Mouse (Mus musculus): ENCODE data around the gene Cenpb. TPM values are rescaled to one million over a fixed set of nuclear protein-coding genes. Genes with fewer than 3 reads are reported as not detected.

Gene Cenpb
- total RNA-seq, 2 experiments from 2014 or later = 89.7 to 97.4 TPM

GRCm38 (mm10) chr2:131143007-131143780, 36.7 kb downstream of the Cenpb start:
- DNase-seq (ENCODE audit: low spot score in 2 of 2) = no peak
- intact Hi-C loops (cut with DNase I) = no loop called here

- intact Hi-C loops (cut with DNase I) = no loop called here
- DNase-seq (ENCODE audit: low spot score in 2 of 2) = peak; percentile 54 to 55
Observed at GRCm38 (mm10) chr2:131142592-131142991, 37.3 kb downstream of the Cenpb start.

- no peak for DNase-seq (ENCODE audit: low spot score in 2 of 2)
Observed at GRCm38 (mm10) chr2:131141336-131141986, 38.4 kb downstream of the Cenpb start.

GRCm38 (mm10) chr2:131140533-131140905, 39.3 kb downstream of the Cenpb start:
- no peak for DNase-seq (ENCODE audit: low spot score in 2 of 2)
- intact Hi-C loops (cut with DNase I) = no loop called here

More at GRCm38 (mm10) chr2:131141336-131141986, 38.4 kb downstream of the Cenpb start:
- intact Hi-C loops (cut with DNase I) = no loop called here

GRCm38 (mm10) chr2:131139886-131140532, 39.9 kb downstream of the Cenpb start:
- intact Hi-C loops (cut with DNase I) = no loop called here
- no peak for DNase-seq (ENCODE audit: low spot score in 2 of 2)

DNA sequence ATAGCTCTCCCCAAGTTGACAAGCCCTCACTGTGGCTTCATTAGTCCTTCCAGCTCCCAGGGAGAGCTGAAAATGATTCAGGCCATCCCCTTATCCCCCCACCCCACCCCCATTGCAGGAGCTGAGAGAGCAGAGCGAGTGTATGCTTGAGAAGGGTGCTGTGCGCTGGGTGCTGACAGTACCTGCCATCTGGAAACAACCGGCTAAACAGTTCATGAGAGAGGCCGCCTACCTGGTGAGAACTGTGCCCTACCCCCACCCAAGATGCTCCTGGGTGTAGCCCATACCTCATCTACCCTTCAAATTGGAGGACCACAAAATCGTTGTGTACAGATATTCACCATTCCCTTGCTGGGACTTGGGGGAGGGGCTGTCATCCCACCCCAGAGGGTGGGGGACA, 40.6 kb downstream of the Cenpb start:
- DNase-seq (ENCODE audit: low spot score in 2 of 2) = no peak
- intact Hi-C loops (cut with DNase I) = no loop called here

DNA sequence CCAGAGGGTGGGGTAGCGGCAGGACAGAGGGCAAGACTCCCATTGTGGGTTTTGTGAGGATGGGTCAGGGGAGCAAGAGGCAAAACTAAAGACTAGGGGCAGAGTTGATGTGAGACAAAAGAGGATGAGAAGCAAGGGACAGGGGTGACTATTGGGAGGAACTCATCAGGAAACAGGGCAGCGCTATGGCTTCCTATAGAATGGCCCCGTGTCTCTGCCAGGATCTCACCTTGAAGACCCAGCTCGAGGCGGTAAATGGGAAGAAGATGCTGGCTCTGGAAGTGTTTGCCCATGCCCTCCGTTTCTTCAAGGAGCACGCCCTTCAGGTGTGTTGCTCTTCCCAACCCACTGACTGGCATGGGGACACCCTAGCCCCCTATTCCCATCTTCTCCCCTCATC, 41.1 kb downstream of the Cenpb start:
- intact Hi-C loops (cut with DNase I) = no loop called here
- no peak for DNase-seq (ENCODE audit: low spot score in 2 of 2)

- DNase-seq (ENCODE audit: low spot score in 2 of 2) = no peak
Observed at GRCm38 (mm10) chr2:131138296-131138695, 41.6 kb downstream of the Cenpb start.

GRCm38 (mm10) chr2:131135521-131136139, 44.2 kb downstream of the Cenpb start:
- DNase-seq (ENCODE audit: low spot score in 2 of 2) = peak in 1 of 2 experiments; percentile 1
- intact Hi-C loops (cut with DNase I) = no loop called here

More at GRCm38 (mm10) chr2:131138296-131138695, 41.6 kb downstream of the Cenpb start:
- intact Hi-C loops (cut with DNase I) = no loop called here

DNA sequence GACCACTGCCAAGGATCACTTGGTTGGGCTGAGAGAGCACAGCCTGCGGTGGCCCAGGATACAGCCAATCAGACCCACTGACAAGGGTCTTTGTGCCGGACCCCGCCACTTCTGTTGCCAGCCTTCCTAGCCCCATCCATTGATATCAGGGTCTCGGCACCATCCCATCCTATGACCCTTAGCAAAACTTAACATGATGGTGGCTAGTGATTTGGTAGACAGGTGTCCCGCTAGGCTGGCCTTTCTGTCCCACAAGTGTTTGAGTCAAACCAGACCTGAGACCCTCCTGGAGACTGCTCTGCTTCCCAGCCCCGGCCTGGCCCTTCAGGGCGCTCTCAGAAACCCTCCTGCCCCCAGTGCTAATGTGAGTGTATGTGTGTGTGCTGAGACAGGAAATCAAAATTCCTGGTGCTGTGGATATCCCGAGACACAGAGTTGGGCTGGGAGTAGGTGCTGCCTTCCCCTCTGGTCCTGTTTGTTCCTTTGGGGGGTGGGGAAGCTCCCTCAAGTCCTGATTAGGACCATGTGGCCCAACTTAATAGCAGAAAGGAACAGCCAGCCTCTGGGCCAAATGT, 45.0 kb downstream of the Cenpb start:
- intact Hi-C loops (cut with DNase I) = no loop called here
- no peak for DNase-seq (ENCODE audit: low spot score in 2 of 2)

DNA sequence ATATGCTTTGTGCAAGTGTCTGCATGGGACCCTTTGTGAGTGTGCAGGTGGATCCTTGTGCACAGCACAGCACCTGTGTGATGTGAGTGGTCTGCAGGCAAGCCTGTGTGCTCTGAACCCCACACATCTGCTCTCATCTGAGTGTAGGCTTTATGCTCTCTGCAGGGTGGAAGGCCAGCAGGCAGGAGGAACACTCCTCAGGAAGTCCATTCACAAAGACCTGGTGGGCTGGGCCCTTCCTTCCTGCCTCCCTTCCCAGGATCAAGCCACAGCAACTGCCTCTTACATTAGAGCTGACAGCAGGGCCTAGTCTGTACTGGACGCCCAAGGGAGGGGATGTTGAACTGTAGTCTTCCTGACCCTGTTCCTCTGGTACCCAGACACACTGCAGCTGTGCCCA, 45.5 kb downstream of the Cenpb start:
- intact Hi-C loops (cut with DNase I) = no loop called here
- DNase-seq (ENCODE audit: low spot score in 2 of 2) = peak in 1 of 2 experiments; percentile 2

- intact Hi-C loops (cut with DNase I) = no loop called here
- no peak for DNase-seq (ENCODE audit: low spot score in 2 of 2)
Observed at GRCm38 (mm10) chr2:131132930-131133547, 46.8 kb downstream of the Cenpb start, which contains the start of gene Gm11037. Gene Gm11037 (plus strand): TSS chr2:131133497.

DNA sequence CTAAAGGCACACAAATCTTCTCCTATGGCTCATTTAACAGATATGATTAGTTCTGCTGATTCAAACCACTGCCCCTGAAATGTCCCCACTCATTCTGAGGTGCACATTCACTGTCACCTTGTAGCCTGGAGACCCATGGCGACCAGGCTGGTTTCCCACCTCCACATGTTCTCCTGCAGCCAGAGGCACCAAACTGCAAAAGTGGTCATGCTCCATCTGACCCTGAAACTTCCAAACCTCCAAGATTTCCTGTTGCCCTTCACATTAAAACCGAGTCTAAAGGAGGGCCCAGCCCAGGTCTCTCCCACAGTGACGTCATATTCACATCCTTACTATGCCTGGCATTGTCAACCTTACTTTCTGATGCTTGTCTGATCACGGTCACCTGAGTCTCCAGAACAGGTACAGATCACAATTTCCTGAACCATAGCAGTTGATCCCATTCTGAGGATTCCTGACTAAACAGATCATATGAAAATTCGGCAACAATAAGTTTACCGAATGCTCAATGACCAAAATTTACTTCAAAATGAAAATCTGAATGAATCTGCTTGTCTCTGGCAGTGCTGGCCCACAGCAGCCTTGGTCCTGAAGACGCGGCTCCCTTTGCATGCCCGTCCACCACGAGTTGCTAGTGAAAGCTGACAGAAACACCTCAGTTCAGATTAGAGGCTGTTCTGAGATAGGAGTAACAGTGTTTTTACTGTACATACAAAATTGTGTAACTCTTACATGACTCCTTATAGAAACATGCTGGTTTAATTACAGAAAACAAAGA, 47.6 kb downstream of the Cenpb start:
- intact Hi-C loops (cut with DNase I) = no loop called here
- DNase-seq (ENCODE audit: low spot score in 2 of 2) = no peak

- DNase-seq (ENCODE audit: low spot score in 2 of 2) = no peak
- intact Hi-C loops (cut with DNase I) = no loop called here
Observed at GRCm38 (mm10) chr2:131130849-131131248, 49.0 kb downstream of the Cenpb start.

- intact Hi-C loops (cut with DNase I) = no loop called here
- no peak for DNase-seq (ENCODE audit: low spot score in 2 of 2)
Observed at GRCm38 (mm10) chr2:131129836-131130235, 50.0 kb downstream of the Cenpb start.

DNA sequence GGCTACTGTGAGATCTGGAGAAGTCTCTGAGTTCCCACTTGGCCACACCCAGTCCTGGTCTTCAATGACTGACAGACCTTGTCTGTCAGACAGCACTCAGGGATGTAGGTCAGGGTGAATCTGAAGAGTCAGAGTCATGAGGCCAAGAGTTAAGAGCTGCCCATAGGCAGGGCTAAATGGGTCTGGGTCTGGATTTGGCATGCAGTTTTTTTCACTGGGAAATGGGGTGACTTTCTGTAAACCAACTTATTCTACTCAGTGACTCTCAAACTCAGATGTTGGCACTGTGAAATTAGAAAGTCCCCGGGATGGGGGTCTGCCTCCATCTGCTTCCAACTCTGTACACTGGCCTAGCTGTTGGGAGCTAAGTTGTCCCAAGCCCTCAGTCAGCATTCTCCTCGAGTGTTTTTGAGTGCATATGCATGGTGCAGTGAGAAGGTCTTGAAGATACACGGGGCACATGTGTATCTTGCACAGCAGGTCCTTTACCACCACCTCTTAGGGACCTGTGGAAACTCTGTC, 51.2 kb downstream of the Cenpb start:
- DNase-seq (ENCODE audit: low spot score in 2 of 2) = no peak

DNA sequence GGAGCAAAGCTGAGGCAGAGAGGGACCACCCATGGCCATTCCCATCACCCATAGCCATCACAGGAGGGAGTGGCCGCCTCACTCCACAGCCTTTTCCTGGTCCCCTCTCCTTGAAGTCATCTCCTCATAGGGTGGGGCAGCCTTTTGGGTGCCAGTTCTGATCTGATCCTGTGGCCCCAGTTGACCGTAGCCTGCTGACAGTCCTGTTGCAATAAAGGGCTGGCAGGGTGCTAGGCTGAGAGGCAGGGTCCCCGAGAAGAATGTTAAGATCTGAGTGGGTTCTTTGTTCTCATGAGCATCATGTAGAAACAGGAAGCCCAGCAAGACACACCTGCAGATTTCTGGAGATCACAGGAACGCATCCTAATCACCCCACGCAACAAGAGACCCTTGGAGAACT, 51.7 kb downstream of the Cenpb start:
- intact Hi-C loops (cut with DNase I) = no loop called here
- DNase-seq (ENCODE audit: low spot score in 2 of 2) = no peak

More for the DNA sequence above, 51.2 kb downstream of the Cenpb start:
- intact Hi-C loops (cut with DNase I) = no loop called here

GRCm38 (mm10) chr2:131127161-131127730, 52.6 kb downstream of the Cenpb start, which contains the start of gene Hspa12b:
Gene Hspa12b (plus strand): TSS chr2:131127280.
- intact Hi-C loops (cut with DNase I) = no loop called here
- DNase-seq (ENCODE audit: low spot score in 2 of 2) = no peak
